Mouse (Mus musculus) E14TG2a.4 (cell line): Measurements from ENCODE around the gene Usp48.
A peak's percentile ranks its signal among the peaks of the same experiment; 100 is the strongest.

Experiments
- H3K27me3 ChIP-seq: 2 replicates; pipeline ENCODE4 v1.6.1; 2014; ENCODE audit warnings: low read length, control low read depth; ENCODE audit not compliant: insufficient read depth
- H3K36me3 ChIP-seq: 2 replicates; pipeline ENCODE4 v1.6.1; 2014; ENCODE audit warnings: low read length, control low read depth; ENCODE audit not compliant: insufficient read depth
- H3K4me1 ChIP-seq: replicated peaks from 2 replicates; pipeline ENCODE4 v1.6.1; 2014; ENCODE audit warnings: low read depth, low read length, control low read depth
- H3K4me3 ChIP-seq: replicated peaks from 2 replicates; pipeline ENCODE4 v1.5.1; 2014; ENCODE audit warnings: mild to moderate bottlenecking, low read length
- H3K9me3 ChIP-seq: 2 replicates; pipeline ENCODE4 v1.6.1; 2014; ENCODE audit warnings: low read length, control low read depth
- CTCF ChIP-seq: conservative IDR thresholded peaks from 2 replicates; pipeline ENCODE4 v1.5.1; 2014; ENCODE audit warnings: low read length
- NANOG ChIP-seq: IDR thresholded peaks from 2 replicates; pipeline ENCODE4 v1.6.1; 2014; ENCODE audit warnings: borderline replicate concordance, low read length, mixed read lengths
- POU5F1 ChIP-seq: IDR thresholded peaks from 2 replicates; pipeline ENCODE4 v1.6.1; 2014; ENCODE audit warnings: low read length, borderline replicate concordance

The Usp48 gene

DNA sequence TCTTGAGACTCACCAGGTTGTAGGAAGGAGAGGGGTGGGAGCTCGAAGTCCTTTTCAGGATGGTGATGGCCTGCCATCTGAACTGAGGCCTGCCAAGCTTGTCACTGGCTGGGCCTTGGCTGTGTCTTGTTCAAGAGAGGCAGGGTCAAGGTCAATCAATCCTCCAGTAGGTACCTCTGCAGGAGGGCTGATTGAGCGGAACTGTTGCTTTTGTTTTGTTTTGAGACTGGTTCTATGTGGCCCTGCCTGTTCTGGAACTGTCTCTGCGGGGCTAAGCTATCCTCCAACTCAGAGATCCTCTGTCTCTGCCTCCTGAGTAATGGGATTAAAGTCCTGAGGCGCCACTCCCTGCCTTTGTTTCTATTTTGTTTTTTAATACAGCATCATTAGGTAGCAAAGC, 66.0 kb downstream of the Usp48 start:
- Histone ChIP-seq H3K4me3 (0 out of 2 replicates have a peak overlapping the region, but pooled peaks have one; percentile 13), H3K4me1 (peaks cover 89% of the 10 kb centered on the region), H3K9me3 (no peaks in the 10 kb centered on the region), H3K36me3 (peaks cover 55% of the 10 kb centered on the region), H3K27me3 (peaks cover 18% of the 10 kb centered on the region)
- TF ChIP-seq POU5F1: no peak
- no peak for TF ChIP-seq CTCF
- peak; percentile 86; the same call in 1 of the 2 replicates for TF ChIP-seq NANOG

DNA sequence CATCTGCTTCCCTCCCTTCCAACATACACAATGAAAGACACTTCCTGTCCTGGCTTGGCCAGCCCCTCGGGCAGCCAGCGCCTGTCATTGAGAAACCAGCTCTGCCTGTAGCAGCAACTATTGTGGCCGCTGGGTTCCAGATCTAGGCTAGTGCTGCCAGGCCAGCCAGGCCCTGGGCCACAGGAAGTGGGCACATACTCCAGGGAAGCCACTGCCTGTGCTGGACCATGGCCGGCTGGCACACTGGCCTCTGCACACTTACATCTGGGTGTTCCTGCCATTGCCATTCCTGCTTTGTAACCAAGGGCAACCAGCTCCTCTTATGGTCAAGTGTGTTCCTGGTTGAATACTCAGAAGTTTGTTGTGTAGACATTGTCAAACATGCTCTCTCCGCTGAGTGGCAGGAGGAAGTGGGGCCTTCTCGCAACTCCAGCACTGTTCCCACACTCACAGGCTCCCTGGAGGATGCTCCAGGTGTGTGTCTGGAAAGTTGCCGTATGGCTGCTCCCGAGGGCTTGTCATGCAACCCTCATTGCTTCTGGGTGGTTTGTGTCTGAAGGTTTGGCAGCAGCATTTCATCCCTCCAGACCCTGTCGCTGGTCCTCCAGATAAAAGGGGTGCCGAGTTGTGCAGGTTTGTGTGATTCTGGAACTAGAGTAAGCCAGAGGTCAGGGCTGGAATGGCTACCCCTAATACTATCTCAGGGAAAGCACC, 67.0 kb downstream of the Usp48 start:
- Histone ChIP-seq H3K36me3 (peaks cover 45% of the 10 kb centered on the region), H3K9me3 (no peaks in the 10 kb centered on the region), H3K4me1 (peaks cover 85% of the 10 kb centered on the region), H3K4me3 (peak overlapping the region; percentile 17; the same call in 1 of the 2 replicates), H3K27me3 (peaks cover 28% of the 10 kb centered on the region)
- no peak for TF ChIP-seq CTCF
- no peak for TF ChIP-seq NANOG

DNA sequence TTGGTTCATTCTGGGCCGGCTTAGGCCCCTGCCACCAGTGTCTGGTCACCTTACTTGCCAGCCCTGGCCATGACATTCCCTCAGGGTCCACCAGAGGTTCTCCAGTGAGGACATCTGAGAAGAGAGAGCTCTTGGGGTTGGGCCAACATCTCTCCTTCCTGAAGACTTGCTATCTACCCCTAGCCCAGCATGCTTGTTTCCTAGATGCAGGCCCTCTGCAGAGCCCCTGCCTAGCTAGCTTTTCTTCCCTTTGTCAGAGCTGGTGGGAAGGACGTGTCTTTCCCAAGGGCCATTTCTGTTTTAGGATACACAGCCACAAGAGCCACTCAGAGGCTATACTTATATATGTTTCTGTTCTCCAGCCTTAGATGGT, 67.5 kb downstream of the Usp48 start:
- Histone ChIP-seq H3K4me1 (peaks cover 80% of the 10 kb centered on the region), H3K9me3 (no peaks in the 10 kb centered on the region)
- TF ChIP-seq POU5F1 (no peak), CTCF (no peak), NANOG (no peak)

DNA sequence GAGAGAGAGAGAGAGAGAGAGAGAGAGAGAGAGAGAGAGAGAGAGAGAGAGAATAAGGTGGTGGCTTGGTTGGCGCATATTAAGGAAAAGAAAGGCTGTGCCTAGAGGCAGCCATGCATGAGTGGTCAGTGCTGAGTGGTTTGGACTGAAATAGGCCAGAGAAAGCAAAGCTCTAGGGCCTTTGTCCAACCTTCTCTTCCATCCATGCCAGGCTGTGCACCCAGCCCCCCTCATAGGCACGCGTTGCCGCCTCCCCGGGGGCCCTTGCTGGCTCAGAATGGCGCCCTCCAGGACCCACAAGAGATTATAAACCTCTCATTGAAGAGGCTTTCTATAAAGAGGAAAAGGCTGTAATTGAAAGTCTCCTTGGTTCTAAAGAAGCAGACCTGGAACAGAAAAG, 68.0 kb downstream of the Usp48 start:
- peaks cover 35% of the 10 kb centered on the region for H3K36me3 ChIP-seq
- no peak overlapping the region for H3K4me3 ChIP-seq
- no peak for TF ChIP-seq CTCF
- TF ChIP-seq POU5F1: no peak
- H3K4me1 ChIP-seq: peaks cover 77% of the 10 kb centered on the region
- no peaks in the 10 kb centered on the region for H3K9me3 ChIP-seq
- H3K27me3 ChIP-seq: peaks cover 38% of the 10 kb centered on the region

More for the DNA sequence above, 67.5 kb downstream of the Usp48 start:
- Histone ChIP-seq H3K27me3 (peaks cover 33% of the 10 kb centered on the region), H3K36me3 (peaks cover 40% of the 10 kb centered on the region), H3K4me3 (0 out of 2 replicates have a peak overlapping the region, but pooled peaks have one; percentile 17)

DNA sequence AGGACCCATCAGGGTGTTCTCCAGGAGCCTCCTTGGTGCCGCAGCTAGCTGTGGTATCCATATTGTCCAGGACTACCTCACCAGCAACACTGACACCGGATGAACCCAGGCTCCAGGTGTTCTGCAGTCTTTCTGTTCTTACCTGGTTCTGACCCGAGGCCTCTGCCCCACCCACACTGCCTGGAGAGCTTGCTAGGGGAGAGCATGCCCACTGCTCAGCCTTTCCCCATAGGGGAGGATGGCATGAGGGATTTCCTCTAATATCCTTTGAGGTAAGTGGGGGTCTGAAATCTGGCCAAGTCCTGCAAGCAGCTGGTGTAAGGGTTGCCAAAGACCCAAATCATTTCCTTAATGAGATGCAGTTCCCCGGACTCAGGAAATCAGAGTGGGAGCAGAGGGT, 69.9 kb downstream of the Usp48 start:
- TF ChIP-seq NANOG (no peak), POU5F1 (no peak), CTCF (no peak)
- Histone ChIP-seq H3K4me3 (no peak overlapping the region), H3K4me1 (peaks cover 69% of the 10 kb centered on the region), H3K36me3 (peaks cover 16% of the 10 kb centered on the region), H3K27me3 (peaks cover 56% of the 10 kb centered on the region), H3K9me3 (no peaks in the 10 kb centered on the region)

DNA sequence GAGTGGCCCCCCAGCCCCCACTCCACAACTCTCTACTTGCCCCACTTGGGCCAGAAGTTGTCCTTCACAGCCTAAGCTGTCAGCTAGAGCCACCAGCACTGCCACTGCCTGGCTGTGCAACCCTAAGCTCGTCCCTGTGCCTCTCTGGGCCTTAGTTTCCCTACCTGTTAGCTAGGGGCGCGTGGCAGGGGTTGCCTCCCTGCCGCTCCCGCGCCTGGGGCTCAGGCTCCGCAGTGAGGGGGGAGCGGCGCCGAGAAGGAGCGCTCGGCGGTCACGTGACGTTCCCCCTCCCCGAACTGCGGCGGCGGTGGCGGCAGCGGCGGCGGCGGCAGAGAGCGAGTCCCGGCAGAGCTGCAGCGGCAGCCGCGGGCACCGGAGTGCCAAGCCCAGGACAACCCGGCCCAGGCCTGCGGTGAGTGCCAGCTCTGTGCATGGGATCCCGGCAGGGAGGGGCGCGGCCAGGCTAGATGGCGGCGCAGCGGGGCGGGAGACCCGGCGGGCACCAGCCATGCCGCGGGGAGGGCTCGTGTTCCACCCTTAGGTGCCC, 71.0 kb downstream of the Usp48 start, which contains the start of gene Rap1gap:
Rap1gap (plus strand) TSS at position 294 of the 547 bp plus-strand sequence.
- TF ChIP-seq NANOG (no peak), CTCF (no peak), POU5F1 (no peak)
- Histone ChIP-seq H3K4me3 (peak within 1 kb of the TSS; percentile 84), H3K36me3 (peaks cover 9% of the 10 kb centered on the region; the same call in 1 of the 2 replicates), H3K27me3 (peaks cover 56% of the 10 kb centered on the region), H3K4me1 (peaks cover 59% of the 10 kb centered on the region), H3K9me3 (no peaks in the 10 kb centered on the region)

DNA sequence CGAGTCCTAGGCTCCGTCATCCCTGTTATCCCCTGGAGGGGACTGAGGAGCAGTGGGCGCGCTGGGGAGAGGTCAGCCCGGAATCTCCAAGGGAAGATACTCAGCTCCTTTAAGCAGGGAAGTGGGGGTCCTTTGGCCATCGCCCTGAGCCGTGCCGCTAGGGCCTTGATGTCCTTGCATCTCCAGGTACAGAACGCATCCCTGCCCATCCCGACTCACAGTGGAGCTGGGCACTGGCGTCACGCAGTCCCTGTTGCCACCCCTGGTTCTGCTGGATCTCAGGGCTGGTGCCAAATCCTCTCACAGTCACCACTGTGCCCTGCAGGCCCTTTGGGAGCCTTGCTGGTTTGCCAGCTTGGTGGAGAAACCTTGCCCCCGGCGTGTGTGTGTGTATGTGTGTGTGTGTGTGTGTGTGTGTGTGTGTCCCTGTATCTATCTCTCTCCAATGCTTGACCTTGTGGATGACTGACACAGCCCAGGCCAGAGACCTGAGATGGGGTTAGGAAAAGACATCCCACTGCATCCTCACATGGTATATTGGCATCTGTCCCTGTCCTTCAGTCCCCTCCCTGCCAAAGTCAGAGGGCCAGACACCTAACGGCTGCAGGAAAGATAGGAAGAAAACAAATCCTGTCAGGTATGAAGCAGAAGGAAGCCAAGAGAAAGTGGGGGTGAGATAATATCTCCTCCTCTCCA, 71.6 kb downstream of the Usp48 start:
- H3K9me3 ChIP-seq: no peaks in the 10 kb centered on the region
- TF ChIP-seq NANOG (no peak), POU5F1 (no peak), CTCF (no peak)
- peaks cover 52% of the 10 kb centered on the region for H3K4me1 ChIP-seq
- peak overlapping the region; percentile 84 for H3K4me3 ChIP-seq
- H3K27me3 ChIP-seq: peaks cover 56% of the 10 kb centered on the region
- H3K36me3 ChIP-seq: peaks cover 9% of the 10 kb centered on the region; the same call in 1 of the 2 replicates

DNA sequence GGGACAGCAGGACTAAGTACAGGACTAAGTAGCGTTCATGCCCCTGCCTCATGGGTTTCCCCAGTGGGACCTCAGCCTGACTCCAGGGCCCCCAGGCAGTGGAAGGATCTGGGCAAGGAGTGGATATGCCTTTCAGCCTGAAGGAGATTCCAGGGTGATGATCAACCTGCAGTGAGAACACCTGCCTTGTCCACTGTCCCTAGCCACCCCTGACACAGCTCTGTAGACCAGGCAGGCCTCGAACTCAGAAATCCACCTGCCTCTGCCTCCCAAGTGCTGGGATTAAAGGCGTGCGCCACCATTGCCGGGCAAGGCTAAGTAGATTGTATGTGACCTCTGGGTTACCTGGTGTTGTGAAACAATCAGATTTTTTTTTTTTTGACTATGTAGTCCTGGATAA, 72.2 kb downstream of the Usp48 start:
- H3K36me3 ChIP-seq: peaks cover 3% of the 10 kb centered on the region; the same call in 1 of the 2 replicates
- no peak overlapping the region for H3K4me3 ChIP-seq
- peaks cover 46% of the 10 kb centered on the region for H3K4me1 ChIP-seq
- peaks cover 56% of the 10 kb centered on the region for H3K27me3 ChIP-seq
- TF ChIP-seq CTCF: no peak
- TF ChIP-seq POU5F1: no peak
- TF ChIP-seq NANOG: no peak
- no peaks in the 10 kb centered on the region for H3K9me3 ChIP-seq
